Mouse (Mus musculus) mesoderm, embryonic 11.5 days (tissue): ENCODE data around the gene Gm428.
"Not testable (repeated sequence)": the region's sequence is repeated elsewhere in the genome, so short reads cannot be mapped to it uniquely, and the experiment has no call there.

Experiments used
- DNase-seq: peaks from one replicate; pipeline ENCODE4 v3.0.0-alpha.2; 2012; ENCODE audit warnings: low read depth, low spot score

The Gm428 gene

DNA sequence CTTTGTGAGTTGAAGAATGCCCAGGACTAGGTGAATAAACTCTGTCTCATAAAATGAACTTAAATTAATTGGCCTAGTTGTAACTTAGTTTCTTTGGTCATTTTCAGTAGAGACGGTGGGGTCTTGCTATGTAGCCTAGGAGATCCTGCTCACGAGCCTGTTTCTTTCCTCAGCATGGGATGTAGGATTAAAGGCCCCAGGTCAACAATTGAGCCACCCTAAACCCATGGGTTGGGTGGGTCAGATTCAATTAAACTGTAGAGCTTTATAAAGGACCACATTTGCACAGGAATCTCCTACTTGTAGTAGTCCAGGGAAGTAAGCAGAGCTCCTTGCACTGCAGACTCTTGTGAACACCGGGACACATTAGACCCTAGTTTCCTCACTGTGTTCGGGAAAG is at the start of gene Gm428:
TSS of gene Gm428 (plus strand) at position 301 of the 400 bp plus-strand sequence.
- DNase-seq, result not testable (repeated sequence)

- DNase-seq, result not testable (repeated sequence)
Measured at GRCm38 (mm10) chr4:73637821-73638220, 45.5 kb upstream of the Gm428 start, which contains the start of gene Gm11236. Gm11236 (plus strand) TSS chr4:73638121.

GRCm38 (mm10) chr4:73661864-73662263 is 21.5 kb upstream of the Gm428 start:
- DNase-seq, result not testable (repeated sequence)

DNA sequence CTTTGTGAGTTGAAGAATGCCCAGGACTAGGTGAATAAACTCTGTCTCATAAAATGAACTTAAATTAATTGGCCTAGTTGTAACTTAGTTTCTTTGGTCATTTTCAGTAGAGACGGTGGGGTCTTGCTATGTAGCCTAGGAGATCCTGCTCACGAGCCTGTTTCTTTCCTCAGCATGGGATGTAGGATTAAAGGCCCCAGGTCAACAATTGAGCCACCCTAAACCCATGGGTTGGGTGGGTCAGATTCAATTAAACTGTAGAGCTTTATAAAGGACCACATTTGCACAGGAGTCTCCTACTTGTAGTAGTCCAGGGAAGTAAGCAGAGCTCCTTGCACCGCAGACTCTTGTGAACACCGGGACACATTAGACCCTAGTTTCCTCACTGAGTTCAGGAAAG is 15.3 kb upstream of the Gm428 start, which contains the start of gene Gm11239:
TSS of gene Gm11239 (plus strand) at position 301 of the 400 bp plus-strand sequence.
- DNase-seq, result not testable (repeated sequence)

DNA sequence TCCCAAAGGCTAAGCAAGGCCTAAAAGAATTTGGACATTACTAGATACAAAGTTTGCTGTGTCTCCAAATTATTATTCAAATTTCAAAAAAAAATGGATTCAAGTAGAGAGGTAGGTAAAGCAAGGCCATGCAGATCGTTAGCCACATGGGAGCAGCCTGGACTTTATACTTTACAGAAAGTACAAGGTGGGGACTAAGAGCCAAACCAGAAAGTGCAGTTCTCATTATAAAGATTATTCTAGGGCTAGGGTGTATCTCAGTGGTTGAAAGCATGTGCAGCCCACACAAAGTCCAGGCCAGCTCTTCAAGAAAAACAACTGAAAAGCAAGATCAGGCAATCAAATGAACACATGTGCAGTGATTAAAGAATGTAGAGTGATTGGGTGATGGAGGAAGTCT is 35.4 kb downstream of the Gm428 start:
- DNase-seq, result no peak

DNA sequence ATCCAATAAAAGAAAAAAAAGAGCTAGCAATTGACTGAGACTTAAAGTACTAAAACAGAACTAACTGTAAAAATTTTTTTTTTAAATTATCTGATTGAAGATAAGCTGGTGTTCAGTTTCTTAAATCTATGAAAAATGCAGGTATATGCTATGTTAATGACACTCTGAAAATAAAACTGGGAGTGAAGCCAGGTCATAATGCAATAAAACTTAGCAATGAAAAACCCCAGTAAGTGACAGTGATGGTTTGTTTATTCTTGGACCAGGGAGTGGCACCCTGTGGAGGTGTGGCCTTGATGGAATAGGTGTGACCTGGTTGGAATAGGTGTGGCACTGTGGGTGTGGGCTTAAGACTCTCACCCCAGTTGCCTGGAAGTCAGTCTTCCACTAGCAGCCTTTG is 36.5 kb downstream of the Gm428 start:
- DNase-seq, result no peak
